Mouse (Mus musculus): ENCODE results near the gene Arhgef9. TPM values are rescaled to one million over a fixed set of nuclear protein-coding genes. Genes with fewer than 3 reads are reported as not detected.

The Arhgef9 gene
- polyA plus RNA-seq (2015; fragmentation: Nextera tagmentation; extraction: Ambion mirVana): 14.7 and 14.9 TPM in 2 replicates

GRCm38 (mm10) chrX:95196104-95196919 lies at the start of gene Arhgef9:
TSS of gene Arhgef9 (minus strand) at chrX:95196856.
- H3K36me3 ChIP-seq: no peaks in the 10 kb centered on the region
- peak within 1 kb of the TSS; percentile 38; the same call in 1 of the 2 replicates for H3K9ac ChIP-seq
- ATAC-seq (replicated peaks; ENCODE audit: low FRiP score): peak; percentile 91
- no peak within 1 kb of the TSS for H3K27ac ChIP-seq
- peaks cover 22% of the 10 kb centered on the region for H3K27me3 ChIP-seq
- H3K4me1 ChIP-seq: 0 out of 2 replicates have a peak, but pooled peaks cover 2% of the 10 kb centered on the region
- H3K4me3 ChIP-seq (replicated peaks): peak within 1 kb of the TSS; percentile 44
- peak within 1 kb of the TSS; percentile 71 for H3K4me2 ChIP-seq
- WGBS: 23% methylated on average over 23 of the region's 24 CpGs
- H3K9me3 ChIP-seq (replicated peaks): no peaks in the 10 kb centered on the region

GRCm38 (mm10) chrX:95238896-95239295 lies 42.2 kb upstream of the Arhgef9 start:
- ATAC-seq (replicated peaks; ENCODE audit: low FRiP score): no peak
- Histone ChIP-seq H3K9me3 (replicated peaks) (no peaks in the 10 kb centered on the region), H3K9ac (no peak overlapping the region), H3K4me1 (no peaks in the 10 kb centered on the region), H3K27ac (no peak overlapping the region), H3K36me3 (no peaks in the 10 kb centered on the region), H3K27me3 (0 out of 2 replicates have a peak, but pooled peaks cover 2% of the 10 kb centered on the region), H3K4me2 (no peak overlapping the region), H3K4me3 (replicated peaks) (no peak overlapping the region)

GRCm38 (mm10) chrX:95195363-95196103 lies 1.1 kb downstream of the Arhgef9 start:
- Histone ChIP-seq H3K36me3 (no peaks in the 10 kb centered on the region), H3K9me3 (replicated peaks) (no peaks in the 10 kb centered on the region), H3K27ac (no peak overlapping the region), H3K27me3 (peaks cover 18% of the 10 kb centered on the region), H3K4me2 (peak overlapping the region; percentile 71), H3K4me1 (0 out of 2 replicates have a peak, but pooled peaks cover 2% of the 10 kb centered on the region), H3K4me3 (replicated peaks) (peak overlapping the region; percentile 44), H3K9ac (no peak overlapping the region)
- 58% methylated on average over 3 of the region's 3 CpGs for WGBS
- 0 out of 2 replicates have a peak, but pooled peaks have one; percentile 2 for ATAC-seq (replicated peaks; ENCODE audit: low FRiP score)

GRCm38 (mm10) chrX:95175978-95176377 lies 20.7 kb downstream of the Arhgef9 start:
- H3K9me3 ChIP-seq (replicated peaks): no peaks in the 10 kb centered on the region
- no peak overlapping the region for H3K27ac ChIP-seq
- no peak overlapping the region for H3K4me3 ChIP-seq (replicated peaks)
- H3K36me3 ChIP-seq: no peaks in the 10 kb centered on the region
- no peak for ATAC-seq (replicated peaks; ENCODE audit: low FRiP score)
- H3K27me3 ChIP-seq: peaks cover 19% of the 10 kb centered on the region
- H3K4me1 ChIP-seq: no peaks in the 10 kb centered on the region
- 12% methylated on average over 3 of the region's 3 CpGs for WGBS
- H3K4me2 ChIP-seq: no peak overlapping the region
- H3K9ac ChIP-seq: no peak overlapping the region

GRCm38 (mm10) chrX:95166317-95166716 lies 30.3 kb downstream of the Arhgef9 start:
- peak overlapping the region; percentile 65 for H3K4me2 ChIP-seq
- 17% methylated on average over 16 of the region's 16 CpGs for WGBS
- H3K9ac ChIP-seq: peak overlapping the region; percentile 52
- H3K27me3 ChIP-seq: peaks cover 41% of the 10 kb centered on the region
- no peaks in the 10 kb centered on the region for H3K36me3 ChIP-seq
- peak overlapping the region; percentile 52 for H3K4me3 ChIP-seq (replicated peaks)
- ATAC-seq (replicated peaks; ENCODE audit: low FRiP score): peak; percentile 99
- no peaks in the 10 kb centered on the region for H3K4me1 ChIP-seq
- H3K27ac ChIP-seq: peak overlapping the region; percentile 83
- no peaks in the 10 kb centered on the region for H3K9me3 ChIP-seq (replicated peaks)

GRCm38 (mm10) chrX:95165671-95166127 lies 31.0 kb downstream of the Arhgef9 start:
- ATAC-seq (replicated peaks; ENCODE audit: low FRiP score): peak; percentile 45
- Histone ChIP-seq H3K27ac (peak overlapping the region; percentile 83), H3K9me3 (replicated peaks) (no peaks in the 10 kb centered on the region), H3K4me2 (peak overlapping the region; percentile 65), H3K4me1 (no peaks in the 10 kb centered on the region), H3K36me3 (no peaks in the 10 kb centered on the region), H3K4me3 (replicated peaks) (peak overlapping the region; percentile 52), H3K9ac (peak overlapping the region; percentile 52), H3K27me3 (peaks cover 41% of the 10 kb centered on the region)
- WGBS: 15% methylated on average over 9 of the region's 9 CpGs

GRCm38 (mm10) chrX:95164140-95164539 lies 32.5 kb downstream of the Arhgef9 start:
- no peaks in the 10 kb centered on the region for H3K4me1 ChIP-seq
- H3K36me3 ChIP-seq: no peaks in the 10 kb centered on the region
- ATAC-seq (replicated peaks; ENCODE audit: low FRiP score): no peak
- H3K9ac ChIP-seq: no peak overlapping the region
- H3K9me3 ChIP-seq (replicated peaks): no peaks in the 10 kb centered on the region
- 56% methylated on average over 6 of the region's 6 CpGs for WGBS
- H3K4me2 ChIP-seq: peak overlapping the region; percentile 65; the same call in 1 of the 2 replicates
- peaks cover 44% of the 10 kb centered on the region for H3K27me3 ChIP-seq
- H3K4me3 ChIP-seq (replicated peaks): no peak overlapping the region
- H3K27ac ChIP-seq: no peak overlapping the region

GRCm38 (mm10) chrX:95163452-95163851 lies 33.2 kb downstream of the Arhgef9 start:
- H3K4me2 ChIP-seq: peak overlapping the region; percentile 65; the same call in 1 of the 2 replicates
- no peaks in the 10 kb centered on the region for H3K36me3 ChIP-seq
- H3K27ac ChIP-seq: no peak overlapping the region
- H3K27me3 ChIP-seq: peaks cover 43% of the 10 kb centered on the region
- no peaks in the 10 kb centered on the region for H3K9me3 ChIP-seq (replicated peaks)
- no peak overlapping the region for H3K4me3 ChIP-seq (replicated peaks)
- ATAC-seq (replicated peaks; ENCODE audit: low FRiP score): no peak
- no peak overlapping the region for H3K9ac ChIP-seq
- H3K4me1 ChIP-seq: no peaks in the 10 kb centered on the region

- Histone ChIP-seq H3K4me3 (replicated peaks) (no peak overlapping the region), H3K4me2 (no peak overlapping the region), H3K9me3 (replicated peaks) (no peaks in the 10 kb centered on the region), H3K4me1 (0 out of 2 replicates have a peak, but pooled peaks cover 2% of the 10 kb centered on the region), H3K27ac (no peak overlapping the region), H3K36me3 (no peaks in the 10 kb centered on the region), H3K27me3 (peaks cover 26% of the 10 kb centered on the region), H3K9ac (no peak overlapping the region)
- ATAC-seq (replicated peaks; ENCODE audit: low FRiP score): no peak
- WGBS: 44% methylated on average over 9 of the region's 9 CpGs
Observed at GRCm38 (mm10) chrX:95156833-95157386, 39.7 kb downstream of the Arhgef9 start.

GRCm38 (mm10) chrX:95138636-95139035 lies 58.0 kb downstream of the Arhgef9 start:
- Histone ChIP-seq H3K4me2 (no peak overlapping the region), H3K36me3 (no peaks in the 10 kb centered on the region), H3K4me3 (replicated peaks) (no peak overlapping the region), H3K27me3 (peaks cover 36% of the 10 kb centered on the region), H3K4me1 (no peaks in the 10 kb centered on the region), H3K9ac (no peak overlapping the region), H3K27ac (no peak overlapping the region), H3K9me3 (replicated peaks) (no peaks in the 10 kb centered on the region)
- no peak for ATAC-seq (replicated peaks; ENCODE audit: low FRiP score)
- WGBS: 85% methylated on average over 4 of the region's 4 CpGs

GRCm38 (mm10) chrX:95133502-95133901 lies 63.2 kb downstream of the Arhgef9 start:
- H3K4me3 ChIP-seq (replicated peaks): no peak overlapping the region
- ATAC-seq (replicated peaks; ENCODE audit: low FRiP score): no peak
- no peaks in the 10 kb centered on the region for H3K4me1 ChIP-seq
- 85% methylated on average over 5 of the region's 5 CpGs for WGBS
- no peaks in the 10 kb centered on the region for H3K36me3 ChIP-seq
- peaks cover 26% of the 10 kb centered on the region for H3K27me3 ChIP-seq
- H3K27ac ChIP-seq: no peak overlapping the region
- no peak overlapping the region for H3K9ac ChIP-seq
- no peaks in the 10 kb centered on the region for H3K9me3 ChIP-seq (replicated peaks)
- H3K4me2 ChIP-seq: no peak overlapping the region

GRCm38 (mm10) chrX:95132996-95133395 lies 63.7 kb downstream of the Arhgef9 start:
- ATAC-seq (replicated peaks; ENCODE audit: low FRiP score): no peak

More at GRCm38 (mm10) chrX:95132996-95133395, 63.7 kb downstream of the Arhgef9 start:
- Histone ChIP-seq H3K4me3 (replicated peaks) (no peak overlapping the region), H3K36me3 (no peaks in the 10 kb centered on the region), H3K9ac (no peak overlapping the region), H3K27me3 (peaks cover 23% of the 10 kb centered on the region), H3K4me1 (no peaks in the 10 kb centered on the region), H3K4me2 (no peak overlapping the region), H3K27ac (no peak overlapping the region), H3K9me3 (replicated peaks) (no peaks in the 10 kb centered on the region)
- WGBS: 97% methylated on average over 1 of the region's 1 CpGs

All from kidney, embryonic 15.5 days (tissue).